Mouse (Mus musculus) liver, embryonic 12.5 days (tissue): Measurements from ENCODE around the gene Dusp1. TPM values are rescaled to one million over a fixed set of nuclear protein-coding genes. Genes with fewer than 3 reads are reported as not detected.
A peak's percentile ranks its signal among the peaks of the same experiment; 100 is the strongest.

ENCODE experiments used
- ATAC-seq: fragments of 200-750 bp; cut with Nextera tagmentation; 2 replicates; pipeline ENCODE4 v1.8.0; 2017; ENCODE audit warnings: moderate number of reproducible peaks, mild to moderate bottlenecking, moderate library complexity
- H3K27ac ChIP-seq: fragments of 300-500 bp; sonication (generic); 2 replicates; pipeline ENCODE4 v1.5.1; 2016; ENCODE audit warnings: mild to moderate bottlenecking
- H3K27me3 ChIP-seq: fragments of 300-500 bp; sonication (generic); replicated peaks from 2 replicates; pipeline ENCODE4 v1.6.1; 2016; ENCODE audit warnings: mild to moderate bottlenecking, moderate library complexity
- H3K36me3 ChIP-seq: fragments of 300-500 bp; sonication (generic); 2 replicates; pipeline ENCODE4 v1.6.1; 2016; ENCODE audit warnings: mild to moderate bottlenecking, moderate library complexity
- H3K4me1 ChIP-seq: fragments of 300-500 bp; sonication (generic); 2 replicates; pipeline ENCODE4 v1.6.1; 2016
- H3K4me2 ChIP-seq: fragments of 300-500 bp; sonication (generic); 2 replicates; pipeline ENCODE4 v1.6.1; 2016; ENCODE audit warnings: mild to moderate bottlenecking, moderate library complexity
- H3K4me3 ChIP-seq: fragments of 300-500 bp; sonication (generic); 2 replicates; pipeline ENCODE4 v1.5.1; 2016; ENCODE audit warnings: mild to moderate bottlenecking, moderate library complexity
- H3K9ac ChIP-seq: fragments of 300-500 bp; sonication (generic); 2 replicates; pipeline ENCODE4 v1.6.1; 2016; ENCODE audit warnings: mild to moderate bottlenecking, moderate library complexity
- H3K9me3 ChIP-seq: fragments of 300-500 bp; sonication (generic); replicated peaks from 2 replicates; pipeline ENCODE4 v1.6.1; 2016; ENCODE audit warnings: mild to moderate bottlenecking, moderate library complexity
- WGBS: fragments of 180-500 bp; shearing (Covaris S2); methylation state at CpG from one replicate; pipeline ENCODE4 v1.1.7; 2016; ENCODE audit not compliant: insufficient replicate concordance; 5-methylcytosine and 5-hydroxymethylcytosine counted together
- polyA plus RNA-seq: library from polyadenylated mRNA; unstranded; fragments of >200 nt; fragmentation: Nextera tagmentation; extraction: Ambion mirVana; gene quantifications from 2 replicates; pipeline ENCODE4 v1.2.1, GENCODE M21; 2016

Dusp1 gene
- polyA plus RNA-seq, 1 experiment from 2014 or later, result 28.7 TPM

DNA sequence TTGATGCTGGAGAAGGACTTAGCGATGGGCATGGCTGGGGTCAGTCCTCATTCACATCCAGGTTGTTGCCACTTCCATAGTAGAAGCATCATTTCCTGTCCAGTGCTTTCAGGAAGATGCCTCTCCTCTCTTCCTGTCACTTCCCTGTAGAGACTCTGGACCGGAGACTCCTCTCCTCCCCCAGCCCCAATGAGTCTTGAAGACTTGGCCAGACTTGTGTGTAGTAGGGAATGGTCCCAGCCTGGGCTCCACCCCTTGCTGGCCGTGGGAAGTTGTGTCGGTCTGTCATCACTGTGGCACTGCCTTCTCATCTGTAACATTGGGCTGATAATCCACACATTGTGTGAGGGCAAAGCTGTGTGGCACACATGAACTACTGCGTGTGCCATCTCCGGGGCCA lies 21.7 kb upstream of the Dusp1 start:
- Histone ChIP-seq H3K9me3 (no peaks in the 10 kb centered on the region), H3K4me2 (no peak overlapping the region), H3K9ac (no peak overlapping the region), H3K4me3 (no peak overlapping the region), H3K27me3 (no peaks in the 10 kb centered on the region), H3K36me3 (peaks cover 38% of the 10 kb centered on the region), H3K4me1 (peaks cover 29% of the 10 kb centered on the region), H3K27ac (peak overlapping the region; percentile 61)
- no peak for ATAC-seq
- 73% methylated on average over 6 of the region's 6 CpGs for WGBS

DNA sequence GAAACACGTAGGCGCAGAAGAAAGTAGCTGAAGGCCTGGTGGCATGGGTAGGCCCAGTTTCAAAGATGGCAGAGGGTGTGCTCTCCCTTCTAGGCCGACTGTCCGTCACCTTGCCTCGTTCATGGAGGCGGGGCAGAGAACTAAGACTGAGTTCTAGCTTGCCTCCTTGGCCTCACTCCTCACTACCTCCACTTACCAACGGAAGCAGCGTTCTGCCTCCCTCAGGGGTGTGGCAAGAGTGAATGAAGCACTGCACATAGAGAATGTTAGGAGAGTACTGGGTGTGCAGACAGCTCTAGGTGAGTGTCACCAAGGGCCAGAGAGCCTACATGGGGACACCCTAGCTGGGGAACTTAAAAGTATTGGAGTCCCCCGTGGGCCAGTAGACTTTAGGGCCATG lies 21.1 kb upstream of the Dusp1 start:
- no peak for ATAC-seq
- no peaks in the 10 kb centered on the region for H3K9me3 ChIP-seq
- H3K4me1 ChIP-seq, result peaks cover 29% of the 10 kb centered on the region
- 0 out of 2 replicates have a peak overlapping the region, but pooled peaks have one; percentile 13 for H3K27ac ChIP-seq
- no peak overlapping the region for H3K4me2 ChIP-seq
- 86% methylated on average over 9 of the region's 9 CpGs for WGBS
- H3K9ac ChIP-seq, result no peak overlapping the region
- H3K36me3 ChIP-seq, result peaks cover 39% of the 10 kb centered on the region
- H3K4me3 ChIP-seq, result no peak overlapping the region
- H3K27me3 ChIP-seq, result no peaks in the 10 kb centered on the region

DNA sequence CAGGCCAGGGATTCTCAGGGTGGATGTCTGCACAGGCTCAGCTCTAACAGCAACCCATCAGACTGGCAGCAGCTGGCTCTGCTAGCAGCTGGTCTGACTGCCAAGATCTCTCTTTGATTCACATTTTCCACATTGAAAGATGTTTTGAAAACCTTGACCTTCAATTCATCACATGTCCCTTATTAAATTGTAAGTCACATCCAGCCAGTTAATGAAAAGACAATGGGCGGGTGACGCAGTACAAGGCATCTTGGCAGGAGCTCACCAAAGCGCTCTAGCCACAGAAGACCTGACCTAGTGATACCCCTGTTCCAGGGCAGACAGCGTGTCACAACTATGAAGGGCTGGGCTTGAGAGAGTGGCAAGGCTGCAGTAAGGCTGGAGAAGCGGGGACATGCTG lies 20.4 kb upstream of the Dusp1 start:
- Histone ChIP-seq H3K4me1 (peaks cover 31% of the 10 kb centered on the region), H3K4me2 (no peak overlapping the region), H3K36me3 (peaks cover 36% of the 10 kb centered on the region), H3K9me3 (no peaks in the 10 kb centered on the region), H3K27ac (no peak overlapping the region), H3K4me3 (no peak overlapping the region), H3K9ac (no peak overlapping the region), H3K27me3 (no peaks in the 10 kb centered on the region)
- WGBS, result 87% methylated on average over 5 of the region's 5 CpGs
- ATAC-seq, result no peak

DNA sequence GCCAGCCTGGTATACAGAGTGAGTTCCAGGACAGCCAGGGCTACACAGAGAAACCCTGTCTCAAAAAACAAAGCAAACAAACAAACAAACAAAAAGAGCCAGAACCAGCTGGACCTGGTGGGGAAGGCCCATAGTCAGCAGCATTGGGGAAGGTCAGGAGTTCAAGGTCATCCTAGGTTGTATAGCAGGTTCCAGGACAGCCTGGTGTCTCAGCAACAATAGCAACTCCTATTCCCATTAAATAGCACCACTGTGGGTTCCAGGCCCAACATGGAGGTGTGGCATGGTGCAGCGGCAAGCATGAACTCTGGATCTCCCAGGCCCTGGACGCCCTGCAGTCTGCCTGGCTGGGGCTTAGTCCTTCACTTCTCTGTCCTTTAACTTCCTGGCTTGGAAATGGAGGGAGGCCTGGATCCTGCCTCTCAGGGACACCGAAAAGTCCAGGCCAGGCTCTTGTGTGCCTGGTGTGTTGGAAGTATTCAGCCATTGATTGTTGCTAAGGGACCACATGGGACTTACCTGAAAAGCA lies 19.0 kb upstream of the Dusp1 start:
- Histone ChIP-seq H3K4me2 (no peak overlapping the region), H3K9me3 (no peaks in the 10 kb centered on the region), H3K4me3 (no peak overlapping the region), H3K9ac (no peak overlapping the region), H3K36me3 (peaks cover 29% of the 10 kb centered on the region), H3K27ac (no peak overlapping the region), H3K27me3 (no peaks in the 10 kb centered on the region), H3K4me1 (peaks cover 44% of the 10 kb centered on the region)
- 88% methylated on average over 3 of the region's 3 CpGs for WGBS
- ATAC-seq, result no peak

DNA sequence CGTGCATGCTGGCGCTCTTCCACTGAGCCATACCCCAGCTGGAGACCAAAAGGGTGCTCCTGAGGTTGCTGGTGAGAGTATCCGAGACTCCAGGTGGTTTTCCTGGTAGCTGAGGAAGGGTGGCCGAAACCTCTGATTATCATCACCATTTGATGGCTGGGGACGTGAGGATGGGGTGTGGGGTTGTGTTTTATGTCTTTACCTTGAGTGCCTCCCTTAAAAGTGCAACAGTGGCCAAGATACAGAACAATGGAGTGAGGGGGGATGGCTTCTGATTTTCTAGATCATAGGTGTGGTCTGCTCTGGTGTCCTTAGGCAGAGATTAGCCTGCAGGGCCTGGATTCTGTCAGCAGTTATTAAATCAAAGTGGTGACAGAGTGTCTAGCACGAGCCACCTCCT lies 17.5 kb upstream of the Dusp1 start:
- WGBS, result 78% methylated on average over 6 of the region's 6 CpGs
- no peak overlapping the region for H3K9ac ChIP-seq
- H3K9me3 ChIP-seq, result no peaks in the 10 kb centered on the region
- peaks cover 48% of the 10 kb centered on the region for H3K4me1 ChIP-seq
- H3K36me3 ChIP-seq, result peaks cover 30% of the 10 kb centered on the region
- no peaks in the 10 kb centered on the region for H3K27me3 ChIP-seq
- no peak overlapping the region for H3K27ac ChIP-seq
- H3K4me3 ChIP-seq, result no peak overlapping the region
- no peak for ATAC-seq
- H3K4me2 ChIP-seq, result no peak overlapping the region

DNA sequence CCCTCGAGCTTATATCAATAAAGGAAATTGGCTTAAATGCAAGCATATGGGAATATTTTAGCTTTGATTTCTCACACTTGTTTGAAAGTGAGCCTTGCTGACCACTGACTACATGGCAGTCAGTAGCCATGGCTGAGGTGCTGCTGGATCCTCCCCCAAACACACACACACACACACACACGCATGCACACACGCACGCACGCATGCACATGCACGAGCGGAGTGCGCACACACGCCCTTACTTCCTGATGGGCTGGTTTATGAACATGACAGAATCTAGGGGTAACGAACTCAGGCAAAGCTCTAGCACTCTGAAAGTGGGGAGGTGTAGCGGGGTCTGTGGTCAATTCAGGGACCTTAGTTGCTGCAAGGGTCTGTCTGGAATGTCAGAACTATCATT lies 16.8 kb upstream of the Dusp1 start:
- no peaks in the 10 kb centered on the region for H3K27me3 ChIP-seq
- WGBS, result 92% methylated on average over 11 of the region's 11 CpGs

DNA sequence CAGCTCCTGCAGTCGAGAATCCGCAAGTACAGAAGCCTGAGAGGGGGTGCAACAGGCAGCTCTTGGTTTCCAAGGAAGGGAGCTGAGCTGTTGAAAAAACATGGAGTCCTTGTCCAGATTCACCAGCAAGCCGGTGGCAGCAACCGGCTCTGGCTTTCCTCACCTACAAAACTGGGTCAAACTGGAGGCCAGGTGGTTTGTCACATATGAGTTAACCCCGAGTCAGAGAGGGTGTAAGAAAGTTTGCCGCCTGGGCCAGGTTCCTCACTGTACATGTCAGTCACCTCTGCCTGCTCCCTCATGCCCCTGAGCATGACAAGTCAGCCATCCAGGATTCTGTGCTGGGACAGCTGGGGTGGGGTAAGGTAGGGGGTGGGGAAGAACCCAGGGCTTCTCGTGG lies 16.2 kb upstream of the Dusp1 start:
- Histone ChIP-seq H3K27me3 (no peaks in the 10 kb centered on the region), H3K4me2 (no peak overlapping the region), H3K4me3 (no peak overlapping the region), H3K9me3 (no peaks in the 10 kb centered on the region), H3K4me1 (peaks cover 42% of the 10 kb centered on the region), H3K27ac (no peak overlapping the region), H3K9ac (no peak overlapping the region), H3K36me3 (peaks cover 31% of the 10 kb centered on the region)
- 78% methylated on average over 7 of the region's 7 CpGs for WGBS
- no peak for ATAC-seq

More for the DNA sequence above, 16.8 kb upstream of the Dusp1 start:
- Histone ChIP-seq H3K27ac (no peak overlapping the region), H3K9ac (no peak overlapping the region), H3K36me3 (peaks cover 33% of the 10 kb centered on the region), H3K4me1 (peaks cover 48% of the 10 kb centered on the region), H3K4me3 (no peak overlapping the region), H3K9me3 (no peaks in the 10 kb centered on the region), H3K4me2 (no peak overlapping the region)
- ATAC-seq, result no peak

DNA sequence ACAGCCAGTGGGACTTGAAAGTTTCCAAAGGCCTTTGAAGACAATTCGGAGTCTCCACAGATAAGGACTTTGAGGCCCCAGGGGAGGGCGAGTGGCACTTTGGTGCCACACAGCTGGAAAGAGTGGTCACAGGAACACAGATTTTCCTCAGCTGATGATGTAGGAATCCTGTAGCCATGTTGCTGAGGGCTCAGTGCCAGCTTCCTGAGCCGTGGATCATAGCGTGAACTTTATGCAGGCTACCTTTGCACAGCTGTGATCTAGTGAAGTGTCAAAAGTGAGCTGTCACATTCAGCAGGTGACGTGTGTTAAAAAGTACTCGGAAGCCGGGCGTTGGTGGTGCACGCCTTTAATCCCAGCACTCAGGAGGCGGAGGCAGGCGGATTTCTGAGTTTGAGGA lies 15.4 kb upstream of the Dusp1 start:
- Histone ChIP-seq H3K4me2 (no peak overlapping the region), H3K27ac (no peak overlapping the region), H3K4me3 (no peak overlapping the region), H3K9ac (no peak overlapping the region), H3K27me3 (no peaks in the 10 kb centered on the region), H3K36me3 (peaks cover 29% of the 10 kb centered on the region), H3K4me1 (peaks cover 34% of the 10 kb centered on the region), H3K9me3 (no peaks in the 10 kb centered on the region)
- 77% methylated on average over 11 of the region's 11 CpGs for WGBS
- no peak for ATAC-seq

DNA sequence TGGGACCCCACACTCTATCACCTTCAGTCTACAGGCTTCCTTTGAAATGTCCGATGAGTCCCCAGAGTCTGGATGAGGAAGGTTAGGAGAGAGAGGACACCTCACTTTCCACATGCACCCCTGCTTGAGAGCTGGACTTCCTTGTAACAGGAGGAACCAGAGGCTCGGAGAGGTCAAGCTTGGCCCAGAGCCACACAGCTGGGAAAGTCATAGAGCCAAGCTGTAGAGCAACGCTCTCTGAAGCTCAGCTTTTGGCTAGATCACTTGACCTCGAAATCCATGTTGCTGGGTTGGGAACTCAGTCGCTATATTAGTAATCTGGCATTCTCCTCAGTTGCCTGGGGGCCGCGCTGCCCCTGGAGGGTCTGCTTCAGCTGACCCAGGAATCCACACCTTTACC lies 14.9 kb upstream of the Dusp1 start:
- no peak overlapping the region for H3K27ac ChIP-seq
- no peak for ATAC-seq
- H3K27me3 ChIP-seq, result no peaks in the 10 kb centered on the region
- H3K4me1 ChIP-seq, result peaks cover 35% of the 10 kb centered on the region
- H3K9me3 ChIP-seq, result no peaks in the 10 kb centered on the region
- 87% methylated on average over 7 of the region's 7 CpGs for WGBS
- peaks cover 28% of the 10 kb centered on the region for H3K36me3 ChIP-seq
- no peak overlapping the region for H3K4me2 ChIP-seq
- 0 out of 2 replicates have a peak overlapping the region, but pooled peaks have one; percentile 7 for H3K9ac ChIP-seq
- no peak overlapping the region for H3K4me3 ChIP-seq

DNA sequence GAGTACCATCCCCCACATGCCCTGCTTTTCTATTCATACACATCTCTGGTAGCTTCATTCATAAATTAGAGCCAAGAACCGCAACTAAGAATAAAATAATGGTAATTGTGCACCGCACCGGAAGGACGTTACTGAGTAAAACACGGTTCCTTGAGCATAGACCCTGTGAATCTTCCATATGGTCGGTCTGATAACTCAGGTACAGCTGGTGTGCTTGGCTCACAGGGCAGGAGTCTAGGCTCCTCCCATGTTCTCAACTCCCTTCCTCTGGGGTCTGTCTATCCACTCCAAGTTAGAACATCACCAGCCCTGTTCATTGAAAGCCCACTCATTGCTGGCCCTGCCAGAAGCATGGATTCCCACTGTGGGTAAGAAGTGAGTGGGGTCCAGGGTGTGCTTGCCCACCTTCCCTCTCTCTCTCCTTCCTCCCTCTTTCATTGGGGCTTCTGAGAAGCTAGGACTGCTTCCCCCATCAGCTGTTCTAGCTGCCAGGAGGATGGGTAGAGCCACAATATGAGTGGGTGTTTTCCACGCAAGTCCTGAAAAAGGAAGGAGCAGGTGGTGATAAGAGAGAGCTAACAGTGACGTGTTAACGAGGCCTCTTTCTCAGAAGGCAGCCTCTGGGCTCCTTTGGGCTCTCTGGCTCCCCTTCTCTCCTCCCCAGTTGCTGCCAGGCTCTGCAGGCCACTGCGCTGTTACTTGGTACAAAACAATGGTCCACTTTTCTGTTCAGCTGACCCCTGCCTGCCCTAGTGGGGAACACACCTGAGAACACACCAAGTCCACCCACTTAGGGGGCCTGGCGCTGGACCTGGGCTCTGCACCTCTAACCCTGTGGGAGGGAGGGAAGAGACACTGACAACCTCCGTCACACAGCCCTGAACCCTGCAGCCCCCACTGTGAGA lies 14.1 kb upstream of the Dusp1 start:
- no peaks in the 10 kb centered on the region for H3K27me3 ChIP-seq
- H3K4me3 ChIP-seq, result no peak overlapping the region
- peaks cover 26% of the 10 kb centered on the region for H3K36me3 ChIP-seq
- H3K4me2 ChIP-seq, result peak overlapping the region; percentile 2; the same call in 1 of the 2 replicates
- 0 out of 2 replicates have a peak overlapping the region, but pooled peaks have one; percentile 7 for H3K9ac ChIP-seq
- no peaks in the 10 kb centered on the region for H3K9me3 ChIP-seq
- H3K27ac ChIP-seq, result peak overlapping the region; percentile 47; the same call in 1 of the 2 replicates
- peak; percentile 78 for ATAC-seq
- H3K4me1 ChIP-seq, result peaks cover 43% of the 10 kb centered on the region
- 56% methylated on average over 12 of the region's 12 CpGs for whole genome bisulfite sequencing

DNA sequence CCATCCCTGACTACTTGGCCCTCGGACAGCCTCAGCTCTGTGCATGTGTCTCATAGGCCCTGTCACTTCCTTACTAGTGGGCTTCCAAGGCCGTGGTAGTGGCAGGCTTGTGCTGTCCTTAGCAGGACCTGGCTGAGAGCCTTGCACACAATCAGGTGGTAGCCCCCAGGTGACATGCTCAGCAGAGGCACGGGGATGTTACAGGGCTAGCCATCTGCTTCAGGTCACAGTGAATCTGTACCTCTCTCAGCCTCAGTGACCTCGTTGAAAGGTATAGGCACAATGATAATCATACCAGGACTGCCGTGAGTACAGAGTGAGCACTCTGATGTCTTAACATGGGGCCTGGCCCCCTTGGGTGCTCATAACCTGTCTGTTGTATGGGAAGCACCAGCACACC lies 12.8 kb upstream of the Dusp1 start:
- H3K4me2 ChIP-seq, result no peak overlapping the region
- WGBS, result 80% methylated on average over 5 of the region's 5 CpGs
- H3K4me1 ChIP-seq, result peaks cover 56% of the 10 kb centered on the region
- peaks cover 28% of the 10 kb centered on the region for H3K36me3 ChIP-seq
- no peak overlapping the region for H3K27ac ChIP-seq
- no peak for ATAC-seq
- H3K9ac ChIP-seq, result no peak overlapping the region
- no peak overlapping the region for H3K4me3 ChIP-seq
- no peaks in the 10 kb centered on the region for H3K9me3 ChIP-seq
- no peaks in the 10 kb centered on the region for H3K27me3 ChIP-seq

DNA sequence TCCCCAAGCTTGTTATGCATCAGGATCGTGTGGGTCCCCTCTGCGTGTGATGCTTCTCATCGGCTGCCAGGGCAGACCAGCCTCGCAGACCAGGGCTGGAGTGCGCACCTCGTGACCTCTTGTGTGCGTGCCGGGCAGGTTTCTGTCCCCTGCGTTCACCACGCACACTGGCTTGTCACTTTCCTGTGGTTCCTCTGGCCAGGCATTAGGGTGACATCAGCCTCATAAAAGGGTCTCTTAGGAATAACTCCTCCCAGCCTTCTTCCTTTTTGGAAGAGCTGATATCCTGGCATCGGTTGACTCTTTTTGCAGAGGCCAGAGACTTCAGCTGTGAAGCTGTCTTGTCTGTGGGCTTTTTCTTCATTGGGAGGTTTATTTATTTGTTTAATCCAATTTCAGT lies 12.2 kb upstream of the Dusp1 start:
- 78% methylated on average over 11 of the region's 11 CpGs for WGBS
- Histone ChIP-seq H3K9ac (no peak overlapping the region), H3K36me3 (peaks cover 30% of the 10 kb centered on the region), H3K4me1 (peaks cover 56% of the 10 kb centered on the region), H3K9me3 (no peaks in the 10 kb centered on the region), H3K27me3 (no peaks in the 10 kb centered on the region), H3K4me3 (no peak overlapping the region), H3K4me2 (no peak overlapping the region), H3K27ac (no peak overlapping the region)
- no peak for ATAC-seq
